Mouse (Mus musculus) kidney, embryonic 14.5 days (tissue): Measurements from ENCODE around the gene Zfp281. TPM values are rescaled to one million over a fixed set of nuclear protein-coding genes. Genes with fewer than 3 reads are reported as not detected.

Experiments used
- ATAC-seq: fragments of 200-750 bp; cut with Nextera tagmentation; 2 replicates; pipeline ENCODE4 v1.8.0; 2017; ENCODE audit warnings: moderate number of reproducible peaks, mild to moderate bottlenecking, moderate TSS enrichment, moderate library complexity; ENCODE audit not compliant: low FRiP score, low TSS enrichment
- H3K27ac ChIP-seq: fragments of 300-500 bp; sonication (generic); 2 replicates; pipeline ENCODE4 v1.5.1; 2014; ENCODE audit warnings: low read depth, mild to moderate bottlenecking, low read length, moderate library complexity, mixed read lengths
- H3K27me3 ChIP-seq: fragments of 300-500 bp; sonication (generic); 2 replicates; pipeline ENCODE4 v1.6.1; 2014; ENCODE audit warnings: mild to moderate bottlenecking, low read length; ENCODE audit not compliant: control insufficient read depth, insufficient read depth
- H3K36me3 ChIP-seq: fragments of 300-500 bp; sonication (generic); 2 replicates; pipeline ENCODE4 v1.6.1; 2014; ENCODE audit warnings: low read length, mixed read lengths; ENCODE audit not compliant: control insufficient read depth, insufficient read depth
- H3K4me1 ChIP-seq: fragments of 300-500 bp; sonication (generic); 2 replicates; pipeline ENCODE4 v1.6.1; 2014; ENCODE audit warnings: low read length, mixed read lengths; ENCODE audit not compliant: control insufficient read depth, insufficient read depth
- H3K4me2 ChIP-seq: fragments of 300-500 bp; sonication (generic); replicated peaks from 2 replicates; pipeline ENCODE4 v1.6.1; 2014; ENCODE audit warnings: low read depth, mild to moderate bottlenecking, low read length
- H3K4me3 ChIP-seq: fragments of 300-500 bp; sonication (generic); 2 replicates; pipeline ENCODE4 v1.5.1; 2014; ENCODE audit warnings: mild to moderate bottlenecking, low read length
- H3K9ac ChIP-seq: fragments of 300-500 bp; sonication (generic); 2 replicates; pipeline ENCODE4 v1.6.1; 2014; ENCODE audit warnings: low read depth, mild to moderate bottlenecking, low read length, moderate library complexity
- H3K9me3 ChIP-seq: fragments of 300-500 bp; sonication (generic); 2 replicates; pipeline ENCODE4 v1.6.1; 2016; ENCODE audit warnings: low read length; ENCODE audit not compliant: control insufficient read depth
- WGBS: fragments of 180-500 bp; shearing (Covaris S2); extraction: QIAGEN DNeasy Blood & Tissue Kit; methylation state at CpG from one replicate; pipeline ENCODE4 v1.1.7; 2014; 5-methylcytosine and 5-hydroxymethylcytosine counted together
- polyA plus RNA-seq: library from polyadenylated mRNA; unstranded; fragments of >200 nt; fragmentation: Nextera tagmentation; extraction: Ambion mirVana; gene quantifications from 2 replicates; pipeline ENCODE4 v1.2.1, GENCODE M21; 2014

Zfp281 gene
- polyA plus RNA-seq, 1 experiment from 2014 or later = 26.1 TPM

DNA sequence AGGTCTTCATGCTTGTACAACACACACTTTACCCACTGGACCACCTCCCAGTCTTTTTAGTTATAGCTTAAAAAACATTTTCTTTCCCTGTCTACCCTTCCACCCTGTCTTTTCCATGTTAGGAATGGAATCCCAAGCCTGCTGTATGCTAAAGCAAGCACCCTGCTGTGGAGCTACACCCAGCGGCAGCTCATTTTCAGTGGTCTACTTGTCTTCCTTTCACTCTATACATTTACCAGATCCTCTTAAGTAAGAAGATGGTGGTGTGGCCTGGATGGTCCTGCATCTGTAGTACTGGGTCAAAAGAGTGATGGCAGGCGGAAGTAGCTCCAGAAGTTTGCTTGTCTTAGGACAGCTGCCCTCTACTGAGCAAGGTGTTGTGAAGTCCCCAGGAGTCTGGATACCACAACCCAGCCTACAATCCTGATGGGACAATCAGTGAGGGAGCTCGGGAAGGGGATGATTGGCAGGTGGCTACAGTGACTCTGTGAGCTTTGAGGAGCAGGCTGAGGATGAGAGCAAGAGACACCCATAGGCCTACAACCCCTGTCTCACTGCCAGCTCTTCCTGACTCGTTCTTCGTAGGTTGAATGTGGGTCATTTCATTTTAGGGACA, 30.4 kb upstream of the Zfp281 start:
- Histone ChIP-seq H3K4me2 (no peak overlapping the region), H3K27ac (no peak overlapping the region), H3K4me1 (no peaks in the 10 kb centered on the region), H3K36me3 (no peaks in the 10 kb centered on the region), H3K9me3 (no peaks in the 10 kb centered on the region), H3K9ac (no peak overlapping the region), H3K4me3 (no peak overlapping the region), H3K27me3 (no peaks in the 10 kb centered on the region)
- WGBS = 88% methylated on average over 5 of the region's 5 CpGs
- ATAC-seq = no peak

- ATAC-seq = no peak
- WGBS = 88% methylated on average over 2 of the region's 2 CpGs
Measured at GRCm38 (mm10) chr1:136596821-136597220, 27.9 kb upstream of the Zfp281 start.

DNA sequence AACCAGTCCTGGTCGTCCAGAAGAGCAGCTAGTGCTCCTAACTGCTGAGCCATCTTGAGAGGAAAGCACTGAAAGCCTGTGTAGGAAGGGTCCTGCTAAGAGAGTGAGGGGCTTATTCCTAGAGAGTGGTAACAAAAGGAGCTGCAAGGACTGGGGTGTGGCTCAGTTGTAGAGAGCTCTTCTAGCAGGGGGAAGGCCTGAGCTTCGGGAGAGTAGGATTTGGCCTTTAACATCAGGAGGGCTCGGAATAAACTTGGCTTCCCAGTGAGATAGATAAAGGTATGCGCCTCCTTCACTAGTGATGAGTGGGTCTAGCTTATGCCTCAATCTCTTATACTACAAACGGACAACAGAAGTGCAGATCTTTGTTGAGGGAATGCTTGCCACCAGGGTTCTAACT, 26.4 kb upstream of the Zfp281 start:
- WGBS = 78% methylated on average over 5 of the region's 5 CpGs
- Histone ChIP-seq H3K27ac (no peak overlapping the region), H3K9me3 (no peaks in the 10 kb centered on the region), H3K4me3 (no peak overlapping the region), H3K36me3 (no peaks in the 10 kb centered on the region), H3K9ac (no peak overlapping the region), H3K4me2 (no peak overlapping the region), H3K27me3 (no peaks in the 10 kb centered on the region), H3K4me1 (no peaks in the 10 kb centered on the region)
- ATAC-seq = no peak

More at GRCm38 (mm10) chr1:136596821-136597220, 27.9 kb upstream of the Zfp281 start:
- Histone ChIP-seq H3K27me3 (no peaks in the 10 kb centered on the region), H3K9ac (no peak overlapping the region), H3K27ac (no peak overlapping the region), H3K36me3 (no peaks in the 10 kb centered on the region), H3K4me2 (no peak overlapping the region), H3K4me1 (no peaks in the 10 kb centered on the region), H3K4me3 (no peak overlapping the region), H3K9me3 (no peaks in the 10 kb centered on the region)

- no peak overlapping the region for H3K4me2 ChIP-seq
- no peak overlapping the region for H3K4me3 ChIP-seq
- no peaks in the 10 kb centered on the region for H3K27me3 ChIP-seq
- H3K9me3 ChIP-seq = no peaks in the 10 kb centered on the region
- WGBS = 79% methylated on average over 3 of the region's 3 CpGs
- H3K4me1 ChIP-seq = no peaks in the 10 kb centered on the region
- no peak for ATAC-seq
- no peak overlapping the region for H3K9ac ChIP-seq
- no peaks in the 10 kb centered on the region for H3K36me3 ChIP-seq
- no peak overlapping the region for H3K27ac ChIP-seq
Measured at GRCm38 (mm10) chr1:136600067-136600466, 24.6 kb upstream of the Zfp281 start.

- no peak for ATAC-seq
- no peak overlapping the region for H3K4me2 ChIP-seq
- H3K27ac ChIP-seq = no peak overlapping the region
- no peak overlapping the region for H3K9ac ChIP-seq
- H3K36me3 ChIP-seq = no peaks in the 10 kb centered on the region
- no peaks in the 10 kb centered on the region for H3K27me3 ChIP-seq
- no peak overlapping the region for H3K4me3 ChIP-seq
- no peaks in the 10 kb centered on the region for H3K4me1 ChIP-seq
- H3K9me3 ChIP-seq = no peaks in the 10 kb centered on the region
- 86% methylated on average over 9 of the region's 9 CpGs for WGBS
Measured at GRCm38 (mm10) chr1:136600647-136601345, 23.9 kb upstream of the Zfp281 start.

DNA sequence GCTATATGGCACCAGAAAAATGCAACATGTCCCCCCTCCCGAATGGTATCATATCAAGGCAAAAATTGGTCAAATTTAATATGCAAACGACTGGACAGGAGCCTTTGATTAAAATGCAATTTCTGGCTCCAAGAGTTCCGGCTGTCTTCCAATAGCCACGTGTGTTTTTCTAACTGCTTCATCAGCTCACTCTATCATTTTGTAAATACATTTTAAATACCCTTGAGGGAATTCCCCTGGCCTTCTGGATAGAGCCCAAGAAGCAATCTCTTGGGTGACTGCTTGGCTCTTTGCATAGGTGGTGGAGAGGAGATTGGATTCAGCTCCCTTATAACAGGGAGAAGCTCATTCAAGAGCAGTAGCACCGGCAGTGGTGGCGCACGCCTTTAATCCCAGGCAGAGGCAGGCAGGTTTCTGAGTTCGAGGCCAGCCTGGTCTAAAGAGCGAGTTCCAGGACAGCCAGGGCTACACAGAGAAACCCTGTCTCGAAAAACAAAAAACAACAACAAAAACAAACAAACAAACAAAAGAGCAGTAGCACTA, 23.3 kb upstream of the Zfp281 start:
- ATAC-seq = no peak
- Histone ChIP-seq H3K9ac (no peak overlapping the region), H3K4me3 (no peak overlapping the region), H3K4me2 (no peak overlapping the region), H3K27me3 (no peaks in the 10 kb centered on the region), H3K4me1 (no peaks in the 10 kb centered on the region), H3K27ac (no peak overlapping the region), H3K9me3 (no peaks in the 10 kb centered on the region), H3K36me3 (no peaks in the 10 kb centered on the region)
- WGBS = 88% methylated on average over 10 of the region's 10 CpGs

- Histone ChIP-seq H3K9me3 (no peaks in the 10 kb centered on the region), H3K36me3 (no peaks in the 10 kb centered on the region), H3K27ac (no peak overlapping the region), H3K27me3 (no peaks in the 10 kb centered on the region), H3K4me2 (no peak overlapping the region), H3K4me1 (no peaks in the 10 kb centered on the region), H3K4me3 (no peak overlapping the region), H3K9ac (no peak overlapping the region)
- WGBS = 81% methylated on average over 5 of the region's 5 CpGs
- no peak for ATAC-seq
Measured at GRCm38 (mm10) chr1:136602303-136602702, 22.4 kb upstream of the Zfp281 start.

GRCm38 (mm10) chr1:136604190-136604589, 20.5 kb upstream of the Zfp281 start:
- Histone ChIP-seq H3K9ac (no peak overlapping the region), H3K9me3 (no peaks in the 10 kb centered on the region), H3K36me3 (no peaks in the 10 kb centered on the region), H3K27ac (no peak overlapping the region), H3K4me2 (no peak overlapping the region), H3K4me1 (no peaks in the 10 kb centered on the region), H3K27me3 (no peaks in the 10 kb centered on the region), H3K4me3 (no peak overlapping the region)
- WGBS = 84% methylated on average over 4 of the region's 4 CpGs
- no peak for ATAC-seq

GRCm38 (mm10) chr1:136605790-136606189, 18.9 kb upstream of the Zfp281 start:
- H3K9me3 ChIP-seq = no peaks in the 10 kb centered on the region
- no peak overlapping the region for H3K4me2 ChIP-seq
- H3K36me3 ChIP-seq = no peaks in the 10 kb centered on the region
- no peak for ATAC-seq
- no peak overlapping the region for H3K9ac ChIP-seq
- H3K4me3 ChIP-seq = no peak overlapping the region
- no peaks in the 10 kb centered on the region for H3K27me3 ChIP-seq
- H3K27ac ChIP-seq = no peak overlapping the region
- no peaks in the 10 kb centered on the region for H3K4me1 ChIP-seq
- 80% methylated on average over 9 of the region's 9 CpGs for WGBS
